Mouse (Mus musculus): Measurements from ENCODE around the gene Prtn3.

Gene Prtn3

GRCm38 (mm10) chr10:79909092-79909922, 35.0 kb downstream of the Prtn3 start:
- peak in 1 of 2 experiments; percentile 41 for DNase-seq (ENCODE audit: low spot score in 2 of 2)

DNA sequence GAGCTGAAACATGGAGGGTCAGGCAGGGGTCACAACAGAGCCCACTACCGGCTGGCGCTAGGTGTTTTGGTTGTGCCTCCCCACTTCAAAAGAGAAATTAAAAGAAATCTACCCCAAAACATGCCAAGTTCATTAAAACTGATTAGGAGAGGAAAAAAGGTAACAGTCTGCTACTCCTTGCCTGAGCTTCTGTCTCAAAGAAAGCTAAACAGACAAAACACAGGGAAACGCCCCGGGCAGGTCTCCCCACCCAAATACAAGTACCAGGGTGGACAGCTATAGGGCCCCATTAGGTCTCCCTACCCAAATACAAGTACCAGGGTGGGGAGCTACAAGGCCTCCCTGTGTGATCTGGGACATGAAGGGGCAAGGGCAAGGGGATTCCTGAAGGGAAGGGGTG, 36.3 kb downstream of the Prtn3 start, which contains the start of gene Gm26602:
Gm26602 (plus strand) TSS at position 301 of the 400 bp plus-strand sequence.
- no peak for DNase-seq (ENCODE audit: low spot score in 2 of 2)

- DNase-seq (ENCODE audit: low spot score in 2 of 2), result no peak
These were observed 38.1 kb downstream of the Prtn3 start for GRCm38 (mm10) chr10:79912412-79912811.

DNA sequence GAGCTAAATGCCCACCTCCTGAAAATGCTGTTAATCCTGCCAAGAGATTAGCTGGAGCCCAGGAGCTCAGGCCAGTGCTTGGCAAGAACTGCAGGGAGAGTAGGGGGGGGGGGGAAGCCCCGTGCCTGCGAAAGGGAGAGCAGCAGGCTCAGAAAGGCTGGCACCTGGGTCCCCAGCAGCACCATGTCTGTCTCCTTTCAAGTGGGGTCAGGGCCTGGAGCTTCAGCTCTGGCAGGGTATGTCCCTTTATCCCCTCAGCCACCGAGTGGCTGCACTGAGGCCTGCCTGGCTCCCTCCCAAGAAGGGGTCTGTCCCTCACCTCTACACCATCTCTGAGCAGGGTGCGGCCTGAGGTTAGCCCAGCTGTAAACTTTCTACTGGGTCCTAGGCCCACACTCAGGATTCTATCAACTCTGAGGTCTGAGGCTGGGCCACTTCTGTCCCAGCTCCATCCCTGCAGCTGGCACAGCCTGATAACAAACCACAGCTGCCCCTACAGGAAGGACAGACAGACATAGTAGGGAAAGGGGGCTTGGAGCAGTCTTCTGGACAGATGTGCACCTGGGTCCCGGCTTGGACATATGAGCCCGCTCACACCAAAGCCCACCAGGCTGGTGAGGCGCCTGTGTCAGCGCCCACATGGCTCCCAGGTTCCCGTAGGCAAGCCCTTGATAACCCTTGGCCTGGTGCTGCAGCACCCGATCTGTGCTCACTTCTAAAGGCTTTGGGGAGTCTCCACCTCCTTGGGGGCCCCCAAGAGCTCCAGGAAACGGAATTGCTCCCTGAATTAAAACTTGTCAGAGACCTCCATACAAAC, 40.1 kb downstream of the Prtn3 start:
- no peak for DNase-seq (ENCODE audit: low spot score in 2 of 2)

DNA sequence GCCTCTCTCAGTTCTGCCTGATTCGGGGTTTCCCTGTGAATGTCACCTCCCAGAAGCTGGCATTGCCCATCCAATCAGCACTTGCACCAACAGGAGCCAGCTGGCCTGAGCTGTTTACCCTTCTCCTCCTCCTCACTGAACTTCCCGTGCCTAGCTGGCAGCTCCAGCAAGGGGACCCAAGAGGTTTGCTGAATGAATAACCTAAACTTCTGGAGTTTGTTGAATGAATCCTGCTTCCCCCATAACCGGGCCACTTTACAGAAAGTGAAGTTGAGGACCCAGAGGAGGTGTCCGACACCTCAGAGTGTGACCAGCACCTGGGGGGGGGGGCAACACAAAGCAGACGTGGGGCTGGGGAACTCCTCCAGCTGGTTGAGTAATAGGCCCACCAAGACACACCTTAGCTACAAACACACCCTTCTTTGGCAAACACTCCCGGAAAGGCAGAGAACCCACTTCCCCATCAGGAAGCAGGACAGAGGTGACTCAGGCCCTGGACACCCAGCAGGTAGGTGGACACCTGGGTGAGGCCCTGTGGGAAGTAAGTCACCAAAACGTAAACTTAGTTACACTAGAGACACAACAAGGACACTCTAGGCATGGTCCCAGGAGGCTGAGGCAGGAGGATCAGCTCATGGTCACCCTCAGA, 40.8 kb downstream of the Prtn3 start:
- DNase-seq (ENCODE audit: low spot score in 2 of 2), result no peak

DNA sequence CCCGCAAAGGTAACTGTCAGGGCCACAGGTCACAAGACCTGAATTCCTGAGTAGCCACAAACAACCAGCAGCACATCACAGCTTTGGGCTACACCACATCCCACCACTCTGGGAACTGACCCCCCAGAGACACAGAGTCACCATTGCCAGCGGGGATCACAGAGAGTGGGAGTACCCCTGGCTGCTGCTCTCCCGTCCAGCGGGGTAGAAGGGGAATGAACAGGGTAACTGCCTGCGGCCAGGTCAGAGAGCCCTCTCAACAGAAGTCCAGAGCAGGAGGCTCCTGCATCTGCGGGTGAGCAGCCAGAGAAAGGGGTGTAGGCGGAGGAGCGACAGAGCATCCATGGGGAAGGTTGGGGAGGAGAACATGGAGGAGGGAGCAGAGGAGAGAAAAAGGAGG, 41.8 kb downstream of the Prtn3 start:
- no peak for DNase-seq (ENCODE audit: low spot score in 2 of 2)

DNA sequence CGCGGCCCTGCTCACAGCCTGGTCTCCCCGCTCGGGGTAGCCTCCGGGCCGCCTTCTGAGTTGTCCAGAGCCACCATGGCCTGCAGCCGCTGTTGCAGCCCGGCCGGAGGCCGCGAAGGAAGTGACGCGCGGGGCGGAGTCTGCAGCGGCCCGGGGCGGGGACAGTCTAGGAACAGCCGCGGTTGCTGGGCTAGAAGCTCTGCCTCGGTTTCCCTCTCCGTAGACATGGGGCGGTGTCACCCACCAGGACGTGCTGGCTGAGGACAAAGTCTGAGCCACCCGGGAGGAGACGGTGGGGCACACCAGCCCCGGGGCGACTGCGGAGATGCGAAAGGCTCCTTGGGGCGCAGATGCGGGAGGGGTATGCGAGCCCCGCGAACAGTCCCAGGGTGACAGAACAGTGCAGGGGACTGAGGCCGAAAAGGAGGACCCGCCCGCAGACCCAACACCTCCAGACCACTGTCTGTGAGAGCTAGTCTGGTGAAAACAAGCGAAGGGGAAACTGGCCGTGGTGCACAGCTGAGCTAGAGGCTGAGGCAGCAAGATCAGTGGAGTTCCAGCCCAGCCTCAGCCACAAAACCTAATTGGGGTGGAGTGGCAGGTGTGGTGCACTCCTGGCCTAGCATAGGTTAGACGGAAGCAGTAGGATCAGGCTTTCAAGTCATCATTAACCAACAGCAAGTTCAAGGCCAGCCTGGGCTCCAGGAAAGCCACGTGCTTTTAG, 42.7 kb downstream of the Prtn3 start, which contains the start of gene Kiss1r:
Kiss1r (plus strand) TSS at position 164 of the 724 bp plus-strand sequence.
- DNase-seq (ENCODE audit: low spot score in 2 of 2), result peak; percentile 70 to 82

- no peak for DNase-seq (ENCODE audit: low spot score in 2 of 2)
These were observed 43.3 kb downstream of the Prtn3 start for GRCm38 (mm10) chr10:79917532-79918100.

GRCm38 (mm10) chr10:79918231-79919078, 44.2 kb downstream of the Prtn3 start:
- DNase-seq (ENCODE audit: low spot score in 2 of 2), result no peak

- no peak for DNase-seq (ENCODE audit: low spot score in 2 of 2)
These were observed 45.1 kb downstream of the Prtn3 start for GRCm38 (mm10) chr10:79919251-79919849.

DNA sequence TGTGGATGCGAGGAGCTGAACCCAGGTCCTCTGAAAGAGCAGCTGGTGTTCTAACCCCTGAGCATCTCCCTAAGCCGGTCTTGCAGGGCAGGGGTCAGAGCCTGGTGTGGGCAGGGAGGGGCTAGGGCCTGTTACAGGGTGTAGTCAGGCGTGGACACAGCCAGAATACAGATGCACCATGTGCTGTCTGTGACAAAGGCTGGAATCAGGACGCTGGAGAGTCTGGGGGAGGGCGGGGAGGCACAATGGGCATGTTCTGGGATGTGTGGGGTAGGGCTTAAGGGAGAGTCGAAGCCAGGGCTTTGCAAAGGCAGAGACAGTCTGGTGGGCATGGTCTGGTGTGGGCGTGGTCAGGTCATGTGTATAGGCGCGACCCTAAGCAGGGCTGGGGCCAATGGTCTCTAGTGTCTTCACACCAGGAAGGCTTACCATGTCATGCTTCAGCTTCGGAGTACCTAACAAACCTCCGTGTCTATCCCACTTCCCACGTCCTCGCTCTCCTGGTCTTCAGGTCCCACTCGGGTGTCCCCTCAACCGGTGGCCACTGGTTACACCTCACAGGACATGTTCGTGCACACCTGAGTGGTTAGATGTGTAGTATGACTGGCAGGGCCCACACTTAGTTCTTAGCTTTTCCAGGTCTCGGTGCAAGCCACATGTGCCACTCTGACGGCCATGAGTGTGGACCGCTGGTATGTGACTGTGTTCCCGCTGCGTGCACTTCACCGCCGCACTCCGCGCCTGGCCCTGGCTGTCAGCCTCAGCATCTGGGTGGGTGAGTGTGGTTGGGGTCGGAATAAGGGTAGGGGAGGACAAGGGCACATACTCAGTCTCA, 46.0 kb downstream of the Prtn3 start:
- no peak for DNase-seq (ENCODE audit: low spot score in 2 of 2)

DNA sequence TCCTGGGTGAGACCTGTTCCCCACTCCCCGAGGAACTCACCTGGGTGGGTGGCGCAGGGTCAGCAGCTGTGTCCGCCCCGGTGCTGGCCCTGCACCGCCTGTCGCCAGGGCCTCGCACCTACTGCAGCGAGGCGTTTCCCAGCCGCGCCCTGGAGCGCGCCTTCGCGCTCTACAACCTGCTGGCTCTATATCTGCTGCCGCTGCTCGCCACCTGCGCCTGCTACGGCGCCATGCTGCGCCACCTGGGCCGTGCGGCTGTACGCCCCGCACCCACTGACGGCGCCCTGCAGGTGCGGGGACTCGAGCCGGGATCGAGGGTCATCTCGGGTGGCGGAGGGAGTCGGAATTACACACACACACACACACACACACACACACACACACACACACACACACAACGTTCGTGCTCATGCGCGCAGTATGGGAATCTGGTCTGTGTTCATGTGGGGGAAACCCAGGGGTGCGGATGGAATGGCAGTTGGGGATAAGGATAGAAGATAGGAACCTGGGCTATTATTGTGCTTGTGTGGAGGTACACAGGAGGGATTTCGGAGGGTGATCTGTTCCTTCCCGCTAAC, 46.8 kb downstream of the Prtn3 start, which contains the start of gene R3hdm4:
R3hdm4 (minus strand) TSS at position 251 of the 578 bp plus-strand sequence.
- no peak for DNase-seq (ENCODE audit: low spot score in 2 of 2)

DNA sequence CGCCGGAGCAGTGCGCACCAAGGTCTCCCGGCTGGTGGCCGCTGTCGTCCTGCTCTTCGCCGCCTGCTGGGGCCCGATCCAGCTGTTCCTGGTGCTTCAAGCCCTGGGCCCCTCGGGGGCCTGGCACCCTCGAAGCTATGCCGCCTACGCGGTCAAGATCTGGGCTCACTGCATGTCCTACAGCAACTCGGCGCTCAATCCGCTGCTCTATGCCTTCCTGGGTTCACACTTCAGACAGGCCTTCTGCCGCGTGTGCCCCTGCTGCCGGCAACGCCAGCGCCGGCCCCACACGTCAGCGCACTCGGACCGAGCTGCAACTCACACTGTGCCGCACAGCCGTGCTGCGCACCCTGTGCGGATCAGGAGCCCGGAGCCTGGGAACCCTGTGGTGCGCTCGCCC, 47.3 kb downstream of the Prtn3 start:
- no peak for DNase-seq (ENCODE audit: low spot score in 2 of 2)

DNA sequence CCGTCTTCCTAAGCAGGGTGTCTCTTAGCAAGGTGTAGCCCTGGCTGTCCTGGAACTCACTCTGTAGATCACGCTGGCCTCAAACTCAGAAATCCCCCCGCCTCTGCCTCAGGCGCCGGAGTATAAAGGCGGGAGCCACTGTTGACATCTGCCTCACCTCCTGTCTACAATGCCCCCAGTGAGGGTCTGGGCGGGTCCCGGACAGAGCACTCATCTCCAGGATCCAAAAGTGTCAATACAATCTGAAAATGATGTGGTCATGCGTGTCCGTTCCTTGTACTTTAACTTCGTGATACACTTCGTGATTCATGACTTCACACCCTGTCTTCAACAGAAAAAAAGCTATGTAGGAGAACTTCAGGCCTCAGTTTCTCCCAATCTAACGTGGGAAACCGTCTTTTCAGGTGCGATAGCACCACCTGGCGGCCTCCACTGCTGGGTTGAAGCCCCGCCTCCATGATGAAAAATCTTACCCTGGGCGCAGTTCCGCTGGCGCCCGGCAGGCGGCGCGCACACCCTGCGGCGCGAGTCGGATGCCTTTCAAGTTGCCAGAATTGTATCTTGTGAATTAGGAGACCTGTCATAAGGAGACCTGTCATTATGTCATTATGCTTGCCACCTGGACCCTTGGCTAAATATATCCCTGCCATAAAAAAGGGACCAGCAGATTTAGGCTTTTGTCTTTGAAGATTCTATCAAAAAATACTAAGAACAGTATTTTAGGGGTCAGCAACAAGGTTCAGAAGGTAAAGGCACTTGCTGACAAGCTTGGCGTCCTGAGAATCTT, 50.9 kb downstream of the Prtn3 start:
- DNase-seq (ENCODE audit: low spot score in 2 of 2), result peak; percentile 84 to 98

- peak in 1 of 2 experiments; percentile 39 for DNase-seq (ENCODE audit: low spot score in 2 of 2)
These were observed 51.7 kb downstream of the Prtn3 start for GRCm38 (mm10) chr10:79925785-79926490.

GRCm38 (mm10) chr10:79926491-79927323, 52.4 kb downstream of the Prtn3 start, which contains the start of gene Arid3a:
Gene Arid3a (plus strand): TSS chr10:79927043.
- peak; percentile 82 to 84 for DNase-seq (ENCODE audit: low spot score in 2 of 2)

Data from thymus, postnatal 10 days (tissue).